Mouse (Mus musculus): Measurements from ENCODE around the gene Ppp1r37. TPM values are rescaled to one million over a fixed set of nuclear protein-coding genes. Genes with fewer than 3 reads are reported as not detected.

The Ppp1r37 gene
- polyA plus RNA-seq (2015; fragmentation: Nextera tagmentation; extraction: Ambion mirVana) = 11.3 and 12.5 TPM in 2 replicates

DNA sequence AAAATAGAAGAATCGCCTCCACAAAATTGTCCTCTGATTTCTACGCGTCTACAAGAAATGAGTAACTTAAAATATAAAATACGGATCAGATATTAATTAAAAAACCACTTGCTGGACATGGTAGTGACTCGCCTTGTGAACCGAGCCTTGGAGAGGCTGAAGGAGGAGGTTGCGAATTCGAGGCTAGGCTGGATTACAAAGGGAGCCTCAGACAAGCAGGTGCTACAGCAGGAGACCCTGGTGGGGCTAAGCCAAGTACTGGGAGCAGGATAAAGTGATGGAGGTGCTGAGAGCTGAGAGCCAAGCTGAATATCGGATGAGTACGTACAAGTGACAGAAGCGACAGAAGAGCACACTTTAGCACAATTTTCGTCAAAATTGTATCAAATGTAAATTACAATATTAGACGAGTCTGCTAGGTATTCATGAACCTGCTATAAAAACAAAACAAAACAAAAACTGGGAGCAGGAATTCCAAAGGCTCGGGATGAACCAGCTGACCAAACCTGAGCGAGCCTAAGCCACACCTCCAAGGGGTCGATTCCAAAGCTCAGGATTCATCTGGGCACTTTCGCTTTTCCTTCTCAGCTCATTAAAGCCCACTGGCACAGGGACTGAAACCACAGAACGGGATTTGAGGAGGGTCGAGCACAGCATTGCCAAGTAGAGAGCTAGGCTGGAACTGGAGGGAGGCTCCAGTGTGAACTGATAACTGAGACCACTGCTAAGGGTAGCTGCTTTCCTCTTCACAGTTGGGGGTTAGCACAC is at the start of gene Ppp1r37:
Gene Ppp1r37, minus strand, starts transcription at position 434 of the 768 bp plus-strand sequence.

DNA sequence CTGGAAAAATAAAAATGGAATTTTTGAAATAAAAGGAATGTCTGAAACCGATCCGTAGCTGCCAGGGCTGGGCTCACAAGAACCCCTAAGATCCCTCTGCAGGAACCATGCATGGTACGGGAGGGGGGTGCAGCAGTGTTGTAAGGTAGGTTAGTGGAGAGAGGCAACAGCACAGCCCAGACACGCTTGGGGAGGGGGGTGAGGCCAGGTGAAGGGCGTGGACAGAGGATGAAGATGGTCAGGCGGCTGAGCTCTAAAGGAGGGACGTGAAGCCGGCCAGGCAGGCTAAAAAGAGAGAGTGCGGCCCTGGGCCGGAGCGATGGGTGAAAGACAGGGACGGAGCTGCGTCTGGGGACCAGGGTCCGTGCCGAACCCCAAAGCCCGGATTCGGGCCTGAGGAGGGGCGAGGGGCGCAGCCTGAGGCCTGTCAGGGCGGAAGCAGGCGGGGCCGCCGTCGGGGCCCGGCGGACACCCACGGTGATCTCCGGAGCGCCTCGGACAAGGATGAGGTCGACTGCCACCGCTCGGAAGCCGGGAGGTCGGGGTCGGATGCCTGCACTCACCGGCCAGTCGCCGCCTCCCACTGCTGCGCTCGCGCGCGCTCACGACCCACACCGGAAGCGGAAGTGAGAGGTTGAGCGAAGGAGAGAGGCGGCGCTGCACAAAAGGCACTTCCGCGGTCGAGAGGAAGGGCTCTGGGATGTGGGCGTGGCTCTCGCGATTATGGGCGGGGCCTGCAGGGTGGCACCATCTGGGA is 41.2 kb upstream of the Ppp1r37 start, which contains the start of gene Clasrp:
Gene Clasrp, minus strand, starts transcription at position 638 of the 757 bp plus-strand sequence.

DNA sequence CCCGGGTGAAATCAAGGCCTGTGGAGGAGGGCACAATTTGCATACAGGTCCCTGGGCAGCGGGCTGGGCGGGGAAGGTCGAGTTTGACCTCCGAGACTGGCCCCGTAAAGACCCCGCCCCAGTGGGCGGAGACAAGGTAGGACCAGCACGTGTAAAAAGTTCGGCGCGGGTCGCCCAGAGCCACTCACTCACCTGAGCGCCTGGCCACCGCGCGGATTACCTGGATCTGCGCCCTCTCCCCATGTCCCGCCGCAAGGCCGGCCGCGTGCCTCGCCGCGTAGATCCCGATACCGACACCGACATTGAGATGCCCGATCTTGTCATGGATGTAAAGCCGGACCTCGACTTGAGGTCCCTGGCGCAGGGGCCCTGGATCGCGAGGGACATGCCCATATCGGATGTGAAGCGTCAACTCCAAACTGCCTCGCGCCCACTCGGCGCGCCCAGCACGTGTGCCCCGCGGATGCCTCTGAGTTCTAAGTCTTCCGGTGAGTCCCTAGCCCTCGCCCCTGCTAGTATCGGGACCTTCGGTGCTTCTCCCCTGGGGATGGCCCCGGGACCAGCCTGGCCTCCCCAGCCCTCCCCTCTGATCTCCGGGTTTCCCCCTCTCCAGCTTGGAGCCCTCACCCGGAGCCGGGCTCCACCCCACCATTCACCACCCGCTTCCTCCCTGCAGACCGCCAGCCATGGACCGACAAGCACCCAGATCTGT is 14.4 kb upstream of the Ppp1r37 start, which contains the start of the genes Zfp296 and Gemin7:
Gene Zfp296, plus strand, starts transcription at position 147 of the 712 bp plus-strand sequence.
Gene Gemin7, minus strand, starts transcription at position 455 of the 712 bp plus-strand sequence.

DNA sequence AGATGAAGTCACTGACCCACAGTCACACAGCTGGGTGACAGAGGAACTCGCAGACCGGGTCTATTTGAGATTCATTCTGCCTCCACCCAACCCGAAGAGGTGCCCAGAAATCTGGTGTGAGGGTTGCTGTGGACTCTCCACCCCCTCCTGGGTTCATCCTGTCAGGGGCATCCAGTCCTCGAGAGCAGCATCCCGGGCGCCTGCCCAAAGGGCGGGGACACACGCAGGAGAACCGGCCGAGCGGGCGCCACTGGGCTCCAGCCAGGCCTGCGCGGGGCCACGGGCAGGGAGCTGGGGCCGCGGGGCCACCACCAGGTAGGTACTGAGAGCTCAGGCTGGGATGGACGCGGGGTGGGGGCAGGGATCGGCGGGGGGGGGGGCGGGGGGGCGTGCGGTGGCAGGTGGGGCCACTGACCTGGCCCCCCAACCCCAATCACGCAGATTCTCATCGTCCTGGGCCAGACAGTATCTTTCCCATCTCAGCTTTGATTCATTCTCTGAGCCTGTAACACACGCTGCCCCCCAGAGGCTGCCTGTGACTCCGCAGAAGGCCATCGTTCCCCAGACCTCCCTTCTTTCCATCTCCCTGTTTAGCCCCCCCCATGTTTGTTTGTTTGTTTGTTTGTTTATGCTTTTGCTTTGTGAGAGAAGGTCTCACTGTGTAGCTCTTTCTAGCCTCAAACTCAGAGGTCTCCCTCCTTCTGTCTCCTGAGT is 45.1 kb downstream of the Ppp1r37 start, which contains the start of gene Nkpd1:
Gene Nkpd1, plus strand, starts transcription at position 187 of the 714 bp plus-strand sequence.

DNA sequence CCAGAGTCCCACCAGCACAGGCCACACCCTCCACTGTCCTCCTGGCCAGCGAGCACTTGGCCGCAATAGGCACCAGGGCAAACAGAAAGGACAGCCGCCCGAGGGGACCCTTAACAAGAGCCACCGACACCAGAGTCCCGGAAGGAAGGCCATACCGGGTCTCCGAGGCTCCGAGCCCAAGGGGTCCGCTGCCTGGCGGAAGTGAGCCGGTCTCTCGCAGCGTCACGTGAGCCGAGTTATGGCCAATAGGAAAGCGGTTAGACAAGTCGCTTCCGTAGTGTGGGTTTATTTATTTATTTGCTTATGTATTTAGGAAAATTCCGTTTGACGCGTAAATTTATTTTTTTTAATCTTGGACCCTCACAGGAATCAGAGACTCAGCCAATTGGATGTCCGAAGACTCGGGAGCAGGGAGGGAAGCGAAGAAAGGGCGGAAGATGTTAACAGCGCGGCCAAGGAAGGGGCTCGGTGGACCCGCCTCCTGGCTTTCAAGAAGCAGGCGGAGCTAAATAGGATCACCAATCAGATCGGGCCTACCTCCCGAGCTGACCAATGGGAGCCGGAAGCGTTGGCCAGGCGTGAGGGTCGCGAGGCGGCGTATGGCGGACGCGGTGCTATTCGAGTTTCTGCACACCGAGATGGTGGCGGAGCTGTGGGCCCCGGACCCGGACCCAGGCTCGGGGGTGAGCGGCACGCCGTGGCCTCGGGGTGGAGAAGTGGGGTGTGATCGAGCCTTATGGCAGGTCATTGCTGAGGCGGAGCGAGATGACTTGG is 54.5 kb downstream of the Ppp1r37 start, which contains the start of the genes Bloc1s3 and Trappc6a:
Gene Bloc1s3, minus strand, starts transcription at position 218 of the 774 bp plus-strand sequence.
Gene Trappc6a, plus strand, starts transcription at position 246 of the 774 bp plus-strand sequence.

Other genes with a start within 250 kb of the Ppp1r37 start
- gene Ercc1, start 218.3 kb downstream of the Ppp1r37 start, polyA plus RNA-seq (2015; fragmentation: Nextera tagmentation; extraction: Ambion mirVana) = 25.0 and 25.6 TPM in 2 replicates
- gene Cd3eap, start 203.6 kb downstream of the Ppp1r37 start, polyA plus RNA-seq (2015; fragmentation: Nextera tagmentation; extraction: Ambion mirVana) = 14.4 and 16.6 TPM in 2 replicates
- 1.8 and 2.3 TPM in 2 replicates for gene Ppp1r13l, start 203.3 kb downstream of the Ppp1r37 start, polyA plus RNA-seq (2015; fragmentation: Nextera tagmentation; extraction: Ambion mirVana)
- 7.3 and 9.0 TPM in 2 replicates for gene Ercc2, start 181.1 kb downstream of the Ppp1r37 start, polyA plus RNA-seq (2015; fragmentation: Nextera tagmentation; extraction: Ambion mirVana)
- gene Klc3, start 159.0 kb downstream of the Ppp1r37 start, polyA plus RNA-seq (2015; fragmentation: Nextera tagmentation; extraction: Ambion mirVana) = 0.65 and 0.82 TPM in 2 replicates
- 0.96 and 1.4 TPM in 2 replicates for gene Ckm, start 158.3 kb downstream of the Ppp1r37 start, polyA plus RNA-seq (2015; fragmentation: Nextera tagmentation; extraction: Ambion mirVana)
- 2.9 and 3.6 TPM in 2 replicates for gene Mark4, start 104.3 kb downstream of the Ppp1r37 start, polyA plus RNA-seq (2015; fragmentation: Nextera tagmentation; extraction: Ambion mirVana)
- 1.3 and 2.0 TPM in 2 replicates for gene Exoc3l2, start 99.7 kb downstream of the Ppp1r37 start, polyA plus RNA-seq (2015; fragmentation: Nextera tagmentation; extraction: Ambion mirVana)
- gene Bloc1s3, start 54.7 kb downstream of the Ppp1r37 start, polyA plus RNA-seq (2015; fragmentation: Nextera tagmentation; extraction: Ambion mirVana) = 1.6 and 2.5 TPM in 2 replicates
- 57.5 and 68.7 TPM in 2 replicates for gene Trappc6a, start 54.7 kb downstream of the Ppp1r37 start, polyA plus RNA-seq (2015; fragmentation: Nextera tagmentation; extraction: Ambion mirVana)
- 0.08 TPM in 1 of 2 replicates, not detected in the other for gene Nkpd1, start 45.2 kb downstream of the Ppp1r37 start, polyA plus RNA-seq (2015; fragmentation: Nextera tagmentation; extraction: Ambion mirVana)
- 1.8 and 1.9 TPM in 2 replicates for gene Zfp296, start 14.2 kb upstream of the Ppp1r37 start, polyA plus RNA-seq (2015; fragmentation: Nextera tagmentation; extraction: Ambion mirVana)
- gene Gemin7, start 14.5 kb upstream of the Ppp1r37 start, polyA plus RNA-seq (2015; fragmentation: Nextera tagmentation; extraction: Ambion mirVana) = 111 and 119 TPM in 2 replicates
- 18.1 and 23.1 TPM in 2 replicates for gene Clasrp, start 41.4 kb upstream of the Ppp1r37 start, polyA plus RNA-seq (2015; fragmentation: Nextera tagmentation; extraction: Ambion mirVana)
- 4.3 and 6.2 TPM in 2 replicates for gene Relb, start 66.4 kb upstream of the Ppp1r37 start, polyA plus RNA-seq (2015; fragmentation: Nextera tagmentation; extraction: Ambion mirVana)
- 36.0 and 39.2 TPM in 2 replicates for gene Clptm1, start 102.0 kb upstream of the Ppp1r37 start, polyA plus RNA-seq (2015; fragmentation: Nextera tagmentation; extraction: Ambion mirVana)
- gene Apoc2, start 114.9 kb upstream of the Ppp1r37 start, polyA plus RNA-seq (2015; fragmentation: Nextera tagmentation; extraction: Ambion mirVana) = 6.8 and 9.4 TPM in 2 replicates
- 0.24 and 0.97 TPM in 2 replicates for gene Gm44805, start 118.3 kb upstream of the Ppp1r37 start, polyA plus RNA-seq (2015; fragmentation: Nextera tagmentation; extraction: Ambion mirVana)
- gene Apoc4, start 118.4 kb upstream of the Ppp1r37 start, polyA plus RNA-seq (2015; fragmentation: Nextera tagmentation; extraction: Ambion mirVana) = 1.3 and 1.5 TPM in 2 replicates
- 13.8 and 18.6 TPM in 2 replicates for gene Apoc1, start 129.6 kb upstream of the Ppp1r37 start, polyA plus RNA-seq (2015; fragmentation: Nextera tagmentation; extraction: Ambion mirVana)
- gene Apoe, start 136.1 kb upstream of the Ppp1r37 start, polyA plus RNA-seq (2015; fragmentation: Nextera tagmentation; extraction: Ambion mirVana) = 304 and 441 TPM in 2 replicates
- gene Tomm40, start 152.4 kb upstream of the Ppp1r37 start, polyA plus RNA-seq (2015; fragmentation: Nextera tagmentation; extraction: Ambion mirVana) = 96.6 TPM in 2 replicates
- gene Nectin2, start 187.4 kb upstream of the Ppp1r37 start, polyA plus RNA-seq (2015; fragmentation: Nextera tagmentation; extraction: Ambion mirVana) = 21.6 and 27.0 TPM in 2 replicates
- 35.6 and 45.1 TPM in 2 replicates for gene Bcam, start 207.9 kb upstream of the Ppp1r37 start, polyA plus RNA-seq (2015; fragmentation: Nextera tagmentation; extraction: Ambion mirVana)
- not detected in 2 replicates for gene Cblc, start 233.7 kb upstream of the Ppp1r37 start, polyA plus RNA-seq (2015; fragmentation: Nextera tagmentation; extraction: Ambion mirVana)